Mouse (Mus musculus) layer of hippocampus, postnatal 10 days (tissue): ENCODE measurements at regions not wholly inside any gene's neighbourhood (a gene's known extent, or its start where the extent isn't known, plus 50 kb on each side); places are given as distances from the start of the nearest gene placed in this dataset.
A peak's percentile ranks its signal among the peaks of the same experiment; 100 is the strongest.

Source experiments
- DNase-seq, 2 experiments: peaks; one replicate each; pipeline ENCODE4 v3.0.0; 2021; ENCODE audit warnings: low spot score in 2 of 2

GRCm38 (mm10) chr6:117237096-117237495 is 68.8 kb downstream of the Cxcl12 start:
- DNase-seq = no peak

GRCm38 (mm10) chr6:117241206-117241605 is 72.9 kb downstream of the Cxcl12 start:
- DNase-seq = no peak

DNA sequence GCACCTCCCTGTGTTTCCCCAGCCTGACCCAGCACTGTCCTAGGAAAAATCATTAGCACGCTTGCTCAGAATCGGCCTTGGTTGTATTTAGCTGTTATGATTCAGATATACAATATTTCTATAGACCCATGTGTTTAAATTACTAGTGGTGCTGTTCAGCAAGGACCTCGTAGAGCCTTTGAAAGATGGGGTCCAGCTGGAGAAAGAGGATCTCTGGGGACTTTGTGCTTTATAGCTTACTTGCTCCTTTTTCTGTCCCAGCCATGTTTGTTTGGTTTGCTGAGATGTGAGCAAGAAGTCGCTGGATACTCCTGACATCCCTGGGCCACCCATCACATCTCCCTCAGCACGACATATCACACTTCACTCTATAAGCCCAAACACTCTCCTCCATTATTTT is 77.1 kb downstream of the Cxcl12 start:
- no peak for DNase-seq

- no peak for DNase-seq
These were observed 77.5 kb downstream of the Cxcl12 start for GRCm38 (mm10) chr6:117245849-117246248.

DNA sequence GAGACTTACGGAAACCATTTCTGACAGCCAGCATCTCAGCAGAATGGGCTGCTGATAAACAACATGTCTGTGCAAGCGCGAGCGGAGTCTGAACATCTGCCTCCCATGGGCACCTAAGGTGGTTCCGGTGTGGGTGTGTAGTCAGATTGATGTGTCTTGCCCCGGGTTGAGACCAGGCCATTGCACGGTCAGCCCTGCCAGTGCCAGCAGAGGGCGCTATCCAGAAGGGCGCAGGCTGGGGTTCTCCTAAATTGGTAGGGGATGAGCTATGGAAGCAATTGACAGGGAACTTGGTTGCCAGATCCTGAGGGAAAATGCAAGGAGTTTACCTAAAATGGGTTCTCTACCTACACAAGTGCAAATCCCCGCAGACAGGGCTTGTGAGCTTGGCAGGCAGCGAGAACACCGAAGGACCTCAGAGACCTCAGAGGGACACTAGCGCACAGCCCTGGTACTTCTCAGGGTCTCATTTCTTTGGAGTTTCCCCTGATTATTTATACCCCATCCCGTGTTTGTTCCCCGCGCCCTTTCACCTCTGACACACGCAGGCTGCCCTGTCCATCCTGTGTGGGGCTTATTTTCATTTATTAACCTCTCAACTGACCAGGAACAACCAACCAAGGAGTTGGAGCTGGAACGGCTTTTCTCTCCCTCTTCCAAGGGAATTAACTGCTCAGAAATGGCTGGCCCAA is 81.0 kb downstream of the Cxcl12 start:
- peak in 1 of 2 experiments; percentile 29 for DNase-seq

- DNase-seq = no peak
These were observed 81.7 kb downstream of the Cxcl12 start for GRCm38 (mm10) chr6:117250051-117250450.

DNA sequence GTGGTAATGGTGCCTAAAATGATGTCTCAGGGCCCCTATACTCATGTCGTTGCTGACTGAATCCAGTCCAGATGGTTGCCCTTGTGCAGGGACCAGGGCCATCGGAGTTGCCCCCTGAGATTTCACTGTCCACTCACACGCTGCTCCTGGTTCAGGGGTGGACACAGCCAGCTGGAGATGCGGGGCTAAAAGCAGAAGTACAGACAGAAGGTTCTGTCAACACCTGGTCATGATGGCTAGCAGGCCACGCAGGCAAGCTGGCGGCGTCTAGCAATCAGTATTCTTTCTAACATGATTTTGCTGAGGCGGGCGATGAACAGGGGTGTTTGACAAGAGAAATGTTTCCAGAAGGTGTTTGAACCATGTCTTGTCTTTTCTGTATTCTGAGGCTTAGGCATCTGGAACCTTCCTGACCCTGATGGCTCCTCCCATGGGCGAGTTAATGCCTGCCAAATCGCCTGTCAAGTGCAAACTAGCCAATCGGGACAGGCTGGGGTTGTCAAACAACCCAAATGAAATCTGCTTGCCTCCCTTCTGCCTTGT is 83.1 kb downstream of the Cxcl12 start:
- no peak for DNase-seq

GRCm38 (mm10) chr6:117252361-117252760 is 84.0 kb downstream of the Cxcl12 start:
- no peak for DNase-seq

DNA sequence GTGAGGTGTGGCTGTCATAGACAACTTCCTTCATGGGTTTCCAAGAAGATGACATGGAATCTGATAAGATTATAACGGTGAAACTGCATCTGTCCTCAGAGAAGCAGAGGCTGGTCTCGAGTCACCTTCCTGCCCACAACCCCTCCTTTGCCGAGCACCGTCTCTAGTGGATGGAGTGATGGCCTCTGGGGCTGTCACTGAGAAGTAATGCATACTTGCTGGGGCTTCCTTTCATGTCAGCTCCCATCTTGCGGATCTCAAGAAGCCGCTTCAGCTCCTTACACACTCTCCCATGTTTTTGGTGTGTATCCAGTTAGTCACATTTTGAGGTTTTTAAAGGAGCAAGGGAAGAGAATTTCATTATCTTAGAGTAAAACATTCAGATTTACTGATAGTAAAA is 84.7 kb downstream of the Cxcl12 start:
- DNase-seq = no peak

DNA sequence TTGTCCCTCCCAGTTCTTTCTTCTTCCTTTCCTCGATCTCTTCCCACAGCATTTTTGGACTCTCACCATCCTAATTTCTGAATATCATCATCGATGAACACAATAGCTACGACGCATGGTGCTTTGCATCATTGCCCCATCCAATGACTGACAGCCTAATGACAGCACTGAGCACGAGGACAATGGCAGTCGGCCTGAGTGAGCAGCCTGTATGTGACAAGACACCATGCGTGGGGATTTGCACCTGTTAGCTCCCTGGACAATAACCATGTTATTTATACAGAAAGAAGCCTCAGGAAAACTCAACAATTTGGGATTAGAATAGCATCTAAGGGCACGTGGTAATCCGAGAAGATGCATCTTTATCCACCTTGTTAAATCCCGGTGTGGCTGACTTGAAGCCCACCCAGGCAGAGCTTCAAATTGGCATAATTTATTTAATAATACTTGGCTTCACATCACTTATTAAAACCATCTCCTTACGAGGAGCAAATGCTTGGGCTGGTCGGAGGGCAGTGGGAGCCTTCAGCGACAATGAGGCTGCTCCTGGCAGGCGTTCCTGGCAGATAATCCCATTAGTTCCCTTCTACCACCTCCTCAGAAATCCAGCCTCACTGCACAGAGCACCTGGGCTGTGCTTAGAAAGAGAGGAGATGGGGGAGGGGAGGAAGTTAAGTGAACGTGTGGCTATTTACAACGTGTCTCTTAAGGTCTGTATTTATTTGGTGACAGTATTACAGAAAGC is 85.4 kb downstream of the Cxcl12 start:
- DNase-seq = no peak

GRCm38 (mm10) chr6:117254620-117255228 is 86.4 kb downstream of the Cxcl12 start:
- DNase-seq = peak; percentile 80 to 82

DNA sequence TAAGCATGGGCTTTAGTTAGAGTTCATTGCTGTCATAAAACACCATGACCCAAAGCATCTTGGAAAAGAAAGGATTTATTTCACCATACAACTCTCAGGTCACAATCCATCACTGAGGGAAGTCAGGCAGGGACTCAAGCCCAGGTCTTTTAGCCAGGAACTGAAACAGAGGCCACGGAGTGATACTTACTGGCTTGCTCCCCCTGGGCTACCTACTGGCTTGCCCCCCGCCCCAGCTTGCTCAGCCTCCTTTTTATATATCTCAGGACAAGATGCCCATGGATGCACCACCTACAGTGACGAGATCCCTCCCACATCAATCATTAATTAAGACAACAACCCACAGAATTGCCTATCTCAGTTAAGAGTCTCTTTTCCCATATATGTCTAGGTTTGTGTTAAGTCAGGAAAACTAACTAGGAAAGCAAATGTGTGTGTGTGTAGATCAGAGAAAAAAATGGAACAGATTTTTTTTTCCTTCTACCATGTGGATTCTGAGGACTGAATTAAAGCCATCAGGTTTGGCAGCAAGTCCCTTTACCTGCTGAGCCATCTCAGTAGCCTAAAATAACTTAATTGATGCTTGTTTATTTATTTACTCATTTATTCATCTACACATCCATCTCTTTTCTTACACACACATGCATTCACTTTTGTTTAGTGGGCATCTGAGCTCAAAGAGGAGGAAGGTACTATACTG is 87.2 kb downstream of the Cxcl12 start:
- DNase-seq = no peak

- no peak for DNase-seq
These were observed 87.8 kb downstream of the Cxcl12 start for GRCm38 (mm10) chr6:117256099-117256471.

DNA sequence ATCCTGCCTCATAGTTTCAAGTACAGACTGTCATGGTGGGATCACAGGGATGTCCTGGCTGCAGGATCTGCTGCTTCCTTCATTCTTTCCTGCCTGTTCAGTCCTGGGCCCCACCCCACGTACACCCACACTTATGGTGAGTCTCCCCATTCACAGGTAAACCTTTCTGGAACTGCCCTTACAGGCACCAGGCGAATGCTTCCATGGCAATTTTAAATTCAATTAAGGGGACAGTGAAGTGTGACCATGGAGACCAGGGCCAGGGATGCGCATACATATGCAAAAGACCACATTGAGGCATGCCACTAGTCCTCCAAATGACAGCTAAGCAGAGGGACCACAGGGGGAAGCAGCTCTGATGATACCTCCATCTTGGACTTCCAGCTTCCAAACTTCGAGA is 89.3 kb downstream of the Cxcl12 start:
- no peak for DNase-seq

- DNase-seq = peak in 1 of 2 experiments; percentile 3
These were observed 99.6 kb downstream of the Cxcl12 start for GRCm38 (mm10) chr6:117267906-117268305.

DNA sequence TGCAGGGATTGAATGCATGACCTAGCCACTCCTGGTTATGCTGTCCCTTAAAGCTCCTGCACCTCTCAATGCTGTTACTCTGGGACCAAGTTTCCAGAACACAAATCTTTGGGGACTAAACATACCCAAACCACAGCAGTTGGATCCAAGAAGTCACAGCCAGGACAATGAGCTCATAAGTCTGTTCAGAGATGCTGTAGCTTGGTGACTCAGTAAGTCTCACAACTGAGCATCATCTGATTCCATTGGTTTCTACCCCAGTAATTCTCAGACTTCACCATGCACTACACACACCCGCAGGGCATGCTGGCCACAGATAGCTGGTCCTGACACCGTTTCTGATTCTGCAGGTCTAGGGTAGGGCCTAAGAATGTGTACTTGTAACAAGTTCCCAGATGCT is 100.0 kb downstream of the Cxcl12 start:
- DNase-seq = peak in 1 of 2 experiments; percentile 7

- no peak for DNase-seq
These were observed 101.9 kb downstream of the Cxcl12 start for GRCm38 (mm10) chr6:117270261-117270660.

- DNase-seq = peak; percentile 21 to 37
These were observed 103.4 kb downstream of the Cxcl12 start for GRCm38 (mm10) chr6:117271562-117272226.

GRCm38 (mm10) chr6:117272227-117272955 is 104.1 kb downstream of the Cxcl12 start:
- DNase-seq = no peak

DNA sequence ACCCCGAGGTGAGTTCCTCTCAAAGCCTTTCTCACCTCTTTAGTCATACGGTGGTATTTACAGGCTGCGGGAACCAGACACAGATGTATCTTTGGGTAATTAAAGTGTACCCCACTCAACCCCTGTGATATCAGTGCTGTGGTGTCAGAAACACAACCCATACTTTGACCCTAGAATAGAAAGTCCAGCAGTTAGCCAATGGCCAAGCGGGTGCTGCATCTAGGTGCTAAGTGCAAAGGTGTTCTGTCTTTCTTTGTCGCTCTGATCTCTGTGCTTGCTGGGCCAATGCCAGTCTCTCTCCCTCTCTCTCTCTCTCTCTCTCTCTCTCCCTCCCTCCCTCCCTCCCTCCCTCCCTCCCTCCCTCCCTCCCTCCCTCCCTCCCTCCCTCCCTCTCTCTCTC is 107.6 kb downstream of the Cxcl12 start:
- no peak for DNase-seq
